In genomic region chr16:26610508-26610907, GRCm38 (mm10) we compare ENCODE assay signal across 24 mouse cellular contexts.
"Had no signal": no experiment of that assay in that cellular context is flagged by ENCODE, and none has a peak within 500 bp of the region (broad histone marks: within the 10 kb centered on the region; RNA-seq: fewer than 3 reads in every experiment).

No protein-coding gene starts in this region.

- H3K4me3 ChIP-seq: gastrocnemius, adult 2 months; heart, adult 2 months; hindbrain, embryonic 10.5 days; intestine, embryonic 15.5 days; layer of hippocampus, adult 2 months; left cerebral cortex, adult 2 months; limb, embryonic 10.5 days; limb, embryonic 12.5 days had no signal

- H3K4me1 ChIP-seq: hindbrain, embryonic 10.5 days; intestine, embryonic 15.5 days; limb, embryonic 10.5 days; limb, embryonic 12.5 days had no signal

- H3K27ac ChIP-seq: gastrocnemius, adult 2 months; heart, adult 2 months; hindbrain, embryonic 10.5 days; intestine, embryonic 15.5 days; layer of hippocampus, adult 2 months; left cerebral cortex, adult 2 months; limb, embryonic 10.5 days; limb, embryonic 12.5 days had no signal

- H3K4me2 ChIP-seq: heart, embryonic 11.5 days; intestine, embryonic 15.5 days; limb, embryonic 12.5 days; liver, embryonic 11.5 days had no signal

- H3K9ac ChIP-seq: intestine, embryonic 15.5 days; limb, embryonic 12.5 days had no signal

- ATAC-seq: forebrain, embryonic 16.5 days; hindbrain, embryonic 16.5 days; inflammation-experienced regulatory T-cells, adult 6 months; intestine, embryonic 15.5 days; intestine, postnatal 0 days had no signal

- DNase-seq: gastrocnemius, adult 2 months; gastrocnemius, postnatal 10 days; gastrocnemius, postnatal 25 days; heart, adult 2 months; heart, postnatal 10 days; heart, postnatal 4 days; kidney, adult 18-20 months; kidney, adult 8-10 months; kidney, postnatal 10 days; kidney, postnatal 25 days; kidney, postnatal 4 days; liver had no signal

- H3K36me3 ChIP-seq: hindbrain, embryonic 10.5 days; intestine, embryonic 15.5 days; limb, embryonic 10.5 days; limb, embryonic 12.5 days had no signal

- H3K27me3 ChIP-seq: intestine, embryonic 15.5 days; limb, embryonic 12.5 days had no signal

- H3K9me3 ChIP-seq: hindbrain, embryonic 10.5 days; intestine, embryonic 15.5 days; limb, embryonic 10.5 days; limb, embryonic 12.5 days had no signal
